Mouse (Mus musculus): ENCODE results near the gene Pank3. TPM values are rescaled to one million over a fixed set of nuclear protein-coding genes. Genes with fewer than 3 reads are reported as not detected.

The Pank3 gene
- 10 to 100 TPM; 35.7 to 35.8 TPM for total RNA-seq (2021)
- long read RNA-seq, experiment 1, full-length matches to known transcripts, result 6 of 8 reads
- long read RNA-seq, experiment 1, partial matches to known transcripts, result 0 of 8 reads
- long read RNA-seq, experiment 1, other reads (novel, unspliced or antisense), result 2 of 8 reads
- long read RNA-seq, experiment 2, full-length matches to known transcripts, result 2 of 6 reads
- long read RNA-seq, experiment 2, partial matches to known transcripts, result 3 of 6 reads
- long read RNA-seq, experiment 2, other reads (novel, unspliced or antisense), result 1 of 6 reads

- DNase-seq (ENCODE audit: low spot score in 2 of 2), result peak; percentile 96 to 98
Observed at GRCm38 (mm10) chr11:35769188-35769745, at the start of gene Pank3. Gene Pank3, plus strand, starts transcription at chr11:35769484.

GRCm38 (mm10) chr11:35723876-35724275 is 45.4 kb upstream of the Pank3 start:
- DNase-seq (ENCODE audit: low spot score in 2 of 2), result no peak

GRCm38 (mm10) chr11:35726341-35726846 is 42.9 kb upstream of the Pank3 start:
- DNase-seq (ENCODE audit: low spot score in 2 of 2), result no peak

GRCm38 (mm10) chr11:35728200-35728599 is 41.1 kb upstream of the Pank3 start:
- no peak for DNase-seq (ENCODE audit: low spot score in 2 of 2)

GRCm38 (mm10) chr11:35729186-35729585 is 40.1 kb upstream of the Pank3 start:
- DNase-seq (ENCODE audit: low spot score in 2 of 2), result no peak

- no peak for DNase-seq (ENCODE audit: low spot score in 2 of 2)
Observed at GRCm38 (mm10) chr11:35732366-35732765, 36.9 kb upstream of the Pank3 start.

GRCm38 (mm10) chr11:35736817-35737216 is 32.5 kb upstream of the Pank3 start:
- DNase-seq (ENCODE audit: low spot score in 2 of 2), result no peak

GRCm38 (mm10) chr11:35737262-35737661 is 32.0 kb upstream of the Pank3 start:
- DNase-seq (ENCODE audit: low spot score in 2 of 2), result no peak

GRCm38 (mm10) chr11:35738102-35738501 is 31.2 kb upstream of the Pank3 start:
- no peak for DNase-seq (ENCODE audit: low spot score in 2 of 2)

- DNase-seq (ENCODE audit: low spot score in 2 of 2), result no peak
Observed at GRCm38 (mm10) chr11:35743586-35743985, 25.7 kb upstream of the Pank3 start.

- DNase-seq (ENCODE audit: low spot score in 2 of 2), result no peak
Observed at GRCm38 (mm10) chr11:35744571-35744970, 24.7 kb upstream of the Pank3 start.

- no peak for DNase-seq (ENCODE audit: low spot score in 2 of 2)
Observed at GRCm38 (mm10) chr11:35750578-35750977, 18.7 kb upstream of the Pank3 start.

- DNase-seq (ENCODE audit: low spot score in 2 of 2), result no peak
Observed at GRCm38 (mm10) chr11:35754906-35755418, 14.3 kb upstream of the Pank3 start.

- no peak for DNase-seq (ENCODE audit: low spot score in 2 of 2)
Observed at GRCm38 (mm10) chr11:35755546-35755945, 13.7 kb upstream of the Pank3 start.

GRCm38 (mm10) chr11:35756411-35757303 is 12.6 kb upstream of the Pank3 start:
- DNase-seq (ENCODE audit: low spot score in 2 of 2), result no peak

- DNase-seq (ENCODE audit: low spot score in 2 of 2), result no peak
Observed at GRCm38 (mm10) chr11:35760001-35760626, 9.2 kb upstream of the Pank3 start.

- no peak for DNase-seq (ENCODE audit: low spot score in 2 of 2)
Observed at GRCm38 (mm10) chr11:35760627-35761003, 8.7 kb upstream of the Pank3 start.

- no peak for DNase-seq (ENCODE audit: low spot score in 2 of 2)
Observed at GRCm38 (mm10) chr11:35766845-35767244, 2.4 kb upstream of the Pank3 start.

GRCm38 (mm10) chr11:35769746-35770437 is 608 bp downstream of the Pank3 start:
- DNase-seq (ENCODE audit: low spot score in 2 of 2), result peak in 1 of 2 experiments; percentile 47

GRCm38 (mm10) chr11:35770741-35771504 is 1.6 kb downstream of the Pank3 start:
- no peak for DNase-seq (ENCODE audit: low spot score in 2 of 2)
